Mouse (Mus musculus) adrenal gland, adult 10 weeks (tissue): ENCODE results near the gene Psmd5. TPM values are rescaled to one million over a fixed set of nuclear protein-coding genes. Genes with fewer than 3 reads are reported as not detected.

Experiments
- polyA plus RNA-seq: library from polyadenylated mRNA; stranded (reverse); fragments of 350-450 nt; fragmentation: Illumina TruSeq; extraction: RNeasy Lipid Tissue Mini Kit (QIAGEN cat#74804); gene quantifications from one replicate; pipeline ENCODE4 v1.2.3, GENCODE M21; 2014; ENCODE audit warnings: low read depth, low replicate concordance

Psmd5 gene
- 72.4 TPM for polyA plus RNA-seq

GRCm38 (mm10) chr2:34874816-34875345 is at the start of gene Psmd5:
TSS of gene Psmd5 (minus strand) at chr2:34874968.

GRCm38 (mm10) chr2:34913218-34914068 is 38.7 kb upstream of the Psmd5 start, which contains the start of gene Phf19:
TSS of gene Phf19 (minus strand) at chr2:34914026.

GRCm38 (mm10) chr2:34874271-34874670 is 497 bp downstream of the Psmd5 start, which contains the start of gene Cutal:
TSS of gene Cutal (plus strand) at chr2:34874396.

GRCm38 (mm10) chr2:34832766-34833457 is 41.9 kb downstream of the Psmd5 start, which contains the start of gene Gm34653:
TSS of gene Gm34653 (plus strand) at chr2:34833007.

GRCm38 (mm10) chr2:34825827-34826459 is 48.8 kb downstream of the Psmd5 start, which contains the start of gene Fbxw2:
TSS of gene Fbxw2 (minus strand) at chr2:34826311.

Other genes starting within 250 kb of the Psmd5 start
- gene Gapvd1, start 119.7 kb downstream of the Psmd5 start, polyA plus RNA-seq: 63.2 TPM
- gene Hspa5, start 103.0 kb downstream of the Psmd5 start, polyA plus RNA-seq: 1,305 TPM
- gene Rabepk, start 75.1 kb downstream of the Psmd5 start, polyA plus RNA-seq: 9.6 TPM
- gene Fbxw2, start 48.7 kb downstream of the Psmd5 start, polyA plus RNA-seq: 127 TPM
- not detected for gene Gm34653, start 42.0 kb downstream of the Psmd5 start, polyA plus RNA-seq
- gene Cutal, start 572 bp downstream of the Psmd5 start, polyA plus RNA-seq: not detected
- 2.0 TPM for gene Phf19, start 39.1 kb upstream of the Psmd5 start, polyA plus RNA-seq
- gene Traf1, start 86.8 kb upstream of the Psmd5 start, polyA plus RNA-seq: 1.7 TPM
- gene Hc, start 186.5 kb upstream of the Psmd5 start, polyA plus RNA-seq: 1.3 TPM
- 0.93 TPM for gene AI182371, start 226.6 kb upstream of the Psmd5 start, polyA plus RNA-seq
- gene Cntrl, start 234.5 kb upstream of the Psmd5 start, polyA plus RNA-seq: 32.0 TPM